In genomic region chr10:62824474-62824873, GRCm38 (mm10) we compare ENCODE assay signal across 15 mouse cellular contexts.
"Had no signal": no experiment of that assay in that cellular context is flagged by ENCODE, and none has a peak within 500 bp of the region (broad histone marks: within the 10 kb centered on the region; RNA-seq: fewer than 3 reads in every experiment).

No protein-coding gene starts in this region.

- H3K27me3 ChIP-seq: hindbrain, embryonic 13.5 days; limb, embryonic 13.5 days; neural tube, embryonic 15.5 days had no signal

- DNase-seq: lung, adult 18-20 months; lung, postnatal 4 days; midbrain, embryonic 14.5 days; right cerebral cortex, adult 18-20 months; right cerebral cortex, postnatal 25 days; thymus, postnatal 4 days had no signal

- H3K4me3 ChIP-seq: hindbrain, embryonic 13.5 days; left cerebral cortex, adult 2 months; limb, embryonic 13.5 days; midbrain, embryonic 10.5 days; myocyte; neural tube, embryonic 15.5 days had no signal

- H3K9me3 ChIP-seq: hindbrain, embryonic 13.5 days; limb, embryonic 13.5 days; midbrain, embryonic 10.5 days; neural tube, embryonic 15.5 days had no signal

- H3K4me1 ChIP-seq: hindbrain, embryonic 13.5 days; limb, embryonic 13.5 days; midbrain, embryonic 10.5 days; neural tube, embryonic 15.5 days had no signal

- H3K4me2 ChIP-seq: hindbrain, embryonic 13.5 days; limb, embryonic 13.5 days; neural tube, embryonic 15.5 days had no signal

- ATAC-seq: hindbrain, postnatal 0 days had no signal

- H3K27ac ChIP-seq: hindbrain, embryonic 13.5 days; hindbrain, postnatal 0 days; left cerebral cortex, adult 2 months; limb, embryonic 13.5 days; liver, embryonic 14.5 days; midbrain, embryonic 10.5 days; neural tube, embryonic 15.5 days; stomach, postnatal 0 days had no signal

- H3K9ac ChIP-seq: hindbrain, embryonic 13.5 days; limb, embryonic 13.5 days; liver, embryonic 14.5 days; neural tube, embryonic 15.5 days had no signal
